Mouse (Mus musculus) bone marrow, adult 2 months (tissue): Measurements from ENCODE around the gene Fads1.

Source experiments
- CTCF ChIP-seq: fragments of 200-500 bp; IDR thresholded peaks from 2 replicates; pipeline ENCODE4 v1.5.1; 2011; ENCODE audit warnings: low read length, control low read depth; ENCODE audit not compliant: control insufficient read depth, insufficient read depth
- POLR2A ChIP-seq: fragments of 200-500 bp; IDR thresholded peaks from 2 replicates; pipeline ENCODE4 v1.6.1; 2011; ENCODE audit warnings: low read depth, mild to moderate bottlenecking, control low read depth, low read length, borderline replicate concordance; ENCODE audit not compliant: control insufficient read depth

GRCm38 (mm10) chr19:10188281-10188811 lies 5.7 kb downstream of the Fads1 start:
- TF ChIP-seq POLR2A = no peak
- no peak for TF ChIP-seq CTCF
